Mouse (Mus musculus) cerebellum, adult 11 months (tissue): ENCODE measurements at regions not wholly inside any gene's neighbourhood (a gene's known extent, or its start where the extent isn't known, plus 50 kb on each side); places are given as distances from the start of the nearest gene placed in this dataset.
"Not testable (repeated sequence)": the region's sequence is repeated elsewhere in the genome, so short reads cannot be mapped to it uniquely, and the experiment has no call there.

ENCODE experiments used
- DNase-seq: peaks from one replicate; pipeline ENCODE4 v3.0.0; 2022

DNA sequence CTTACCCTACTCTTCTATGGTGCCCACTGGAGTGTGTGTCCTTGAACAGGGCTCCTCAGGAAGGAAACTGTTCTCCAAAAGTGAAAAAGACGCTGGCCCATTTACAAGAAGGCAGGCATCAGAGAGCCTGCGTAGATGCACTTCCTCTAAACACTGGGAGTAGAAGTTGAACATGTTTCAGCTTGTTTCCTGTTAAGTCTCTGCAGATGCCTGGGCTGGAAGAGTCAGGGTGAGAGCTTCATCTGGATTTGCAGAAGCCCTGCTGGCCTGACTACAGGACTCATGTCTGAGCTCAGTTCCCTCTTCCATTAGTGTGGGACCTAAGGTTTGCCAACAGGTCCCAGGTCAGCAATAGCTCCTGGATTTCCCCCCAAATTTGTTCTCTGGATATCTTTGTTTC is 54.7 kb upstream of the Nlrp1b start:
- DNase-seq = no peak

DNA sequence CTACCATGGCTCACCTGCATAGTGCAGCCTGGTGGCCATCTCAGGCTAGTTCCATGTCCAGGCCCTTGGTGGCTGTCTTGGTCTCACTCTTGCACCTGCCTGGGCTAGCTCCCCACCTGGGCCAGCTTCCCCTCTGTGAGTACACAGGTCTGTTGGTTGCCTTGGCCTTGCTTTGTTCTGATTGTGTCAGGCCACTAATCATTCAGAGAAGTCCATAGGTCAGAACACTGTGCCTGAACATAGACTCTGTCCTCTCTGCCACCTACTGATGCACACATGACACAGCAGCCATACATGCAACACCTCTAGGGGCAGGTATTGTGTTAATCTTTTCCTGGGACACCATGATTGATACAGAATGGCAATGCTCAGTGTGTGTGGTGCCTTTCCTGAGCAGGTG is 57.7 kb upstream of the Nlrp1b start:
- not testable (repeated sequence) for DNase-seq

DNA sequence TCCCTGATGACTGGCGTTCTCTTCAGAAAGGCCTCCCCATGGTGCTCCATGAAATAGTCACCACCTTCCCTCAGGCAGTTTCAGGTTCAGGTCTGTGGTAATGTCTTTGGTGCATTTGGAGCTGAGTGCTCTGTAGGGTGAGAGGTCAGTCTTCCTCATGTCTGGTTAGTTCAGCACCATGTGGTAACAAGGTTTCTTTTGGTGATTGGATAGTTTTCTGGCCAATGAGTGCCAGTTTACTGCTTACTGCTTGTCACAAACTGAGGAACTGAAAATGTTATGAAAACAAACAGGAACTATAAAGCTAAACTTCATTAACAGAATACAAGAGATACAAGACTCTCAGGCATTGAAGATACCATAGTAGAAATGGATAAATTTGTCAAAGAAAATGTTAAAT is 59.0 kb upstream of the Nlrp1b start:
- no peak for DNase-seq

DNA sequence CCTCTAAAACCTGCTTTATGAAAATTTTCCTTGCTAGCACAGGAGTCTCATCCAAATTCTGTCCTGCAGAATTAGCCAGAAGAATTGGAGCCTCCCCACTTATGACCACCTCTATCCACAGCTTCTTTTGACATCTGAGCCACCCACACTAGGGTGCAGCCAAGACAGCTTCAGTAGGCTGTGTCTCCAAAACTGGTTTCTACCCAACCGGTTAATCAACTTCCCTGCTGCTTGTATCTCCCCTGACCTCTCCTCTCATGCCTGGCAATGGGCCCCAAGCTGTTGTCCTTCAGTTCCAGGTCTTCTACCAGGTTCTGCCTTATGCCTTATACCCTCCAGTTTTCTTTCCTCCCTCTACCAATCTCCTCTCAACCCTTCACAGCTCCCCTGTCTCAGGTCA is 68.9 kb upstream of the Nlrp1b start:
- DNase-seq = no peak

DNA sequence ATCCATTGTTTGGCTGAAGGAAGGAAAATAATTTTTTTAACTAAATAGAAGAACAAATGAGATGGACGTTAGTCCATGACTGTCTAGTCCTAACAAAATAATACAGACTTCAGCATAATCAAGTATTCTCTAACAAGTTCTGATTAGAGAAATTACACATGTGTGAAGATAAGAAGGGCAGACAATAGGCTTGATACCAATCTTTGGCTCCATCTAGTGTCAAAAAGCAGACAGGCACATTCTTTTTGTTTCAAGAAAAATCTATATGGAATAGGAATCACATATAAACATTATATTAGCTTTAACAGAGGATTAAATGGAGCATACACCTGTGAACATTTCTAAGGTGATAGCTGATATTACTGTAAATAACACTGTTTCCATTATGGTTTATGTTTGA is 92.9 kb upstream of the Nlrp1b start:
- DNase-seq = no peak

DNA sequence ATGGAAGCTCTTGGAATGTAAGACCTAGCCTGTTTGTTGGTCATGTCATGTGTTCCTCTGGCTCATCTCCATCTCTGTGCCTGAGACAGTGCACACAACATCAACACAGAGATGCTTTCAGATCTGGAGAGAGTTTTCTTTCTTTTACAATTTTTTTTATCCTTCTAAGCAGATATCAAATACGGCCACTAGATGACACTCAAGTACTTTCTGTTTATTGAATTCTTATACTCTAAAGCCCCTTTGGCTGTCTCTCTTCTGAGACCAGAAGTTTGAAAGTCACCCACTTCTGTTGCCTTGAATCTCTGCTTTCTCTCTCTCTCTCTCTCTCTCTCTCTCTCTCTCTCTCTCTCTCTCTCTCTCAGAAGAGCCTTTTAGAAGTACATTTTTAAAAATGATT is 106.9 kb upstream of the Nlrp1b start:
- DNase-seq = no peak

DNA sequence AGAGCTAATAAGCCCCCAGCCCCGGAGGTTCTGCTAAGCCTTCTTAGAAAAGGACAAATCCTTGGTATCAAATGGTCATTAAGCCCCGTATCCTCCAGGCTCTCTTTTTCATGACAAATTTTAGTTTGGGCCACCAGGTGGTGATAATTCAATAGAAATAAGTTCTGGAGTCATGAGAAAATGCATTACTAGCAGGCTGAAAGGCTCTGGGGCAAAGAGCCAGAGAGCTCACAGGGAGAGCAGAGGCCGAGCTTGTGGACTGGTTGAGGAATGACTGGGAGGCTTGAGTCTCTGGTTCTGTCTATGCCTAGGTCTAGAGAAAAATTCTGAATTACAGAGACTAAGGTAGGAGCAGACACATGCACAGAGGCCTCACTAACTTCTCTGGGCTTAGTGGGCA is 115.5 kb upstream of the Nlrp1b start:
- DNase-seq = peak; percentile 34

DNA sequence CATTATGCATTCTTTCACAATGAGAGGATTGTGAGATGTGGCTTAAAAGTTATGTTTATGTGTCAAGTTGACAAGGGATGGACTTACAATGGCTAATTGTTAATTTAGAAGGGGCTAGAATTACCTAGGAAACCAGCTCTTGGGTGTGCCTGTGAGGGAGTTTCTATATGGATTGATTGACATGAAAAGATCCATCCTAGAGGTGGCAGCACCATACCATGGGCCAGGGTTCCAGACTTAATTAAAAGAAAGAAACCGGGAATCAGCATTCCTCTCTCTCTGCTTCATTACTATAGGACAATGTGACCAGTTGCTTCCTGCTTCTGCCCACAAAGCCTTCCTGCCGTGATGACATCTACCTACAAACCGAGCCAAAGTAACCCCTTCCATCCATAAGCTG is 126.6 kb upstream of the Nlrp1b start:
- no peak for DNase-seq

DNA sequence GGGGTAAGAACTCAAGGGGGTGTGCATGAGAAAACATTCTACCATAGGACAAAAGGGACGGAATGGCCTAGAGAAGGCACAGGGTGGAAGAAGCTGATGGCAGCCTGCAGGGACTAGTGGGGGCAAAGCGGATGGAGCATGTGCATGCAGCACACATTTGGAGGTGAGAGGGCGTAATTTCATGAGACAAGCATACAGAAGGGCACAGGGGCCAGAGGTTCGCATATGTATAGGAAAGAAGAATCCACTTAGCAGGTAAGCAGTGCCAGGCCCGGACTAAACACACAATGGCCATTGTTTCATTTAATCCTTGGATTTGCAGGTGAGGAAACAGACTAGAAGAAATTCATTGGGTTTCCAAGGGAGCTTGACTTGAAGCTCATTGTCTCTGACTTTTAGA is 130.3 kb upstream of the Nlrp1b start:
- no peak for DNase-seq

DNA sequence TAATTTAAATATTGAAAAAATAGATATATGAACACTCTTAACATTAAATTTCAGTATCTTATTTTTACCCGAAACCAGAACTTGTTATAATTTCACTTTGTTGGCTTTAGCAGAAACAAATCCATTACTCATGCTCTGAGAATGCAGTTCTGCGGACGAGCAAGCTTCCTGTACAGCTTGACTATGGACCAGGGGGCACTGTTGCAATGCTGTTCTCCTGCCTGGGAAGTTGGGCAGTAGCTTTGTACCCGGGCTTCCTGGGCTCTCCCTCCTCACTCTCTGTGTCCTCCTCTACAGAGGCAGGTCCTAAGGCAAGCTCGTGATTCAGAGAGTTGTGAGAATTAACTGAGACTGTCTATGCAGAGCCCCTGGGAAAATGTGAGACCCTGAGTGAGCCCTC is 141.3 kb upstream of the Nlrp1b start:
- DNase-seq = no peak

DNA sequence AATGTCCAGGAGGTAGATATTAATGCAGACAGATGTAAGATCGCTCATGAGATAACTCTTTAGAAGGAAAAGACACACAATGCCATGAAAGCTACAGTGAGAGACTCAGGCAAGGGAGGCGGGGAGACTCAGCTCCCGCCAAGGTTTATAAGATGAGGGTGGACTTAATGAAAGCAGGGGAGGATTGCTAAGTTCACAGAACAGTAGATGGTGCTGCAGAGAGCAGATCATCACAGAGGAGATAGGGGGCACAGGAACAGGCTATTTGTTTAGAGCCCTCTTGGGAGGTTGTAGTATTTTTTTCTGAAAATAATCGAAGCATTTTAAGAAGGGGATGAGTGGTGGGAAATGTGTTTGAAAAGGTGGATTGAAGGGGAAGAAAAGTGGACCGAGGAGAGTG is 144.6 kb upstream of the Nlrp1b start:
- no peak for DNase-seq

DNA sequence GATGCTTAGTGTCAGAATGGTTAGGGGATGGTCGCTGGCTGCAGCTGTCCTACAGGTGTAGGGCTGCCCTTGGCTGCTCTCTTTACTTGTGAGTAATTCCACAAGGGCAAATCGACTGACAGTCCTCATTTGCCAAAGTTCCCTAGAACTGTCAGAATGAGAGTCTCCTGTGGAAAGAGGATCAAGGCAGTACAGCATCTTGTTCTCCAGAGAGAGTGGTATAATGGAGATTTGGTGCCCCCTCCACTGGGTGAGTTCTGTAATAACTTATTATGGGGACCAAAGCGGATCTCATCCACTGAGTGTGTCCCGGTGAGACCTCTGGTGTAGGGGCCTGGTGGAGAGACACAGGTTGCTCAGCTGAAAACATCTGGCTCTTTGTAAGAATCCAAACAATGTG is 157.9 kb upstream of the Nlrp1b start:
- DNase-seq = no peak

DNA sequence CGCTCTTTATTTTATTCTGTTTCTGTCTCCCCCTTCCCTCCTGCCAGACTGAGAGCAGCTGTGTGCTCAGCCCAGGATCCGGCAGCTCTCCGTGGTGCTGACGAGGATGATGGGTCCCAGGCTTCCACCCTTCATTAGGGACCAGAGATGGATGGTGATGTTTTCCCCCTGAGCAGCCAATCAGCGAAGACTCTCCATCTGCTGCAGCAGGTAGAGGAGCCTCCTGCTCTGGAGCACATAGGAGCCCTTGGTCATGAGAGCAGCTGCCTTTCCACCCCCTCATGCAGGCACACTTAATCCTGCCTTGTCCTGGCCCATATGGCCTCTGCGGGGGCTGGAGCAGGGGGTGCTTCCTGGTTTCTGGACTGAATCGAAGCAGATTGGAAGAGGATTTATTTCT is 159.1 kb upstream of the Nlrp1b start:
- DNase-seq = peak; percentile 35

DNA sequence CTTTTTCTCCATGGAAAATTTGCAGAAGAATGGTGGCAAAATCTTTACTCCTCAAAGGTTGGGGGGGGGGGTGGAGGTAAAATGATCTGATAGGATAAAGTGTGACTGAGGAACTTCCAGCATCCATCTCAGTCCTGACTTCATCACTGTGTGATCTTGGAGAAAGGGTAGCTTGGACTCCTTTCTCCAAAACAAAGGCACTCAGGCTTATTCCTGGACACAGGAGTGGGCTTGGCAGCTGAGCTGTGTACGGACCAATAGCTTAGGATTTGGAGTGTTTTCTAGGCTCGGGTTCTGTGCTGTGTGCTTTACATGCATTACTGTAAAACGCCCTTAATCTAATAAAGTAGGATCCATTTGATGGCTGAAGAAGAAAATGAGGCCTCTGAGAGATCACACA is 159.6 kb upstream of the Nlrp1b start:
- DNase-seq = no peak

DNA sequence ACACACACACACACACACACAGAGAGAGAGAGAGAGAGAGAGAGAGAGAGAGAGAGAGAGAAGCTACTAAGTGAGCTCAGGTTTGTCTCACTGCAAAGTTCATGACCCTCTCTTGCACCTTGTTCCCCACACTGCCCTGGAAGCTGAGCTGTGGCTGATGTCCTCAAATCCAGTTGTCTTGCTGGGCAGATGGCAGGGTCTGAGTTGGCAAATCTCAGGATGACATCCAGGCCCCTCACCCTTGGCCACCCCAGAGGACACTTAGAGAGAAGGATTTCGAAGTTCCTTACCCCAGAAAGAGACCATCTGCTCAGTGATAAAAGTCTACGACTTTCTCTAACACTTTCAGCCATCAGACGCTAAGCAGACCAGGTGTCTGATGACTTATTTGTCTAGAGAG is 160.1 kb upstream of the Nlrp1b start:
- DNase-seq = no peak

DNA sequence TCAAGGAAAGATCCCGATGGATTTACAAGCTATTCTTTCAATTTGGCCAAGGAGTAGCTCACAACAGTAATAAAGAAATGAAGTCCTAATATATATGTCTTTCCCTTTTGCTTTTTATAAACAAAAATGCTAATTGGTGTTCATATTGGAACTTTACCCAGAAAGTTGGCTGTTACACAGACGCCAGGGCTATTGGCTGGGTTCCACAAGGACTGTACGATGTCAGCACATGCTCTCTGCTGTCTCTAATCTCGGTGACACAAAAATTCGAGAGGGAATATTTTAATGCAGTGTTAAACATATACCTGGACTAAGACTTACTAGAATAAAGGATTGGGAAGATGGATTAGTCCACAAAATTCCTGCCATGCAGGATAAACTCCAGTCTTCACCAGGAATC is 162.9 kb upstream of the Nlrp1b start:
- DNase-seq = no peak

DNA sequence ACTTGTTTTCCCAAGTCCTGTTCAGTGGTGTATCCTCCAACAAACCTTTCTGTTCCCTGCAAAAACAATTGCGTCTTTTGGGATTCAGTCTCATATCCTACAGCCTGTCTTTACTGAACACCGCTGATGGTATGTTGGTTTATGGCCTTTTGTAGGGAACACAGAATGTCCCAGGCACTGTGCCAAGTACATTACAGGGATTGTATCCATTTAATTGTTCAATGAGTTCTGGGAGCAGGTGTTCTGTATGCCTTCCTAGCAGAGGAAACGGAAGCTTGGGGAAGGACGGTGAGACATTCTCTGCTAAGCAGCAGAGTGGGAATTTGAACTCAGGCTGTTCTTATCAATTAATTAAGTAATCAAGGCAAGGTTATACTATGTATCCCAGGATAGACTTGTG is 164.5 kb upstream of the Nlrp1b start:
- DNase-seq = no peak

DNA sequence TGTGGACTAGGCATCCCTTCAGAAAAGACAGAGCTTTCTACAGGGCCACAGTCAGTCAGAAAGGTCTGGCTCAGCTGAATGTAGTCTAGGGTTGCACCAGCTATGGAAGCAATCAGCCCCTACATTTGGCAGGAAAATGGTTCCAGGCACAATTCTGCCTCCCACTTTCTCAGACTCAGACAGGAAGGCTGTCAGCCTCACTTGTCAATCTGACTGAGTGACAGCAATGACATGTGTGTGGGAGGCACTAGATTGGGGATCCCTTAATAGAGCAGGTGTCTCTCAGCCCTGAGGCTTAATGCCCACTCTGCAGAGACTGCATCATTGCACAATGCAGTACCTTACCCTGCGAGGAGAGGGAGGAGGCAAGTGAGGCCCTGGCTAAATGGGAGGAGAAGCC is 165.1 kb upstream of the Nlrp1b start:
- no peak for DNase-seq

DNA sequence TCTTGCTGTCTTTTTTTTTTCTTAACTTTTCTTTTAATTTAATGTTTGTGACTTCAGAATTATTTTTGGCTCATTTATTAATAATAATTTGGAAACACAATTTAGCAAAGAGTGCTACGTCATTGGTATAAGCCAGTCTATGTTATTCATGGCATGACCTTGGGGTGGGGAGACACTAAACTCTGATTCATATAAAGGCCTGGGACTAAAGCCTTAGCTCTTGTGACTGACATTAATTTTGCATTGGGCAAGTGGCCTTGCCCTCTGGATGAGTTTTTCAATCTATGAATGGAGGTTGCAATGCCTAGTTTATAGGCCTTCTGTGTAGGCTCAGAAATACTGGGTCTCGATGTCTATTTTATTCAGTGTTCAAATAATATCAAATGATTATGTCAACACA is 169.8 kb upstream of the Nlrp1b start:
- no peak for DNase-seq

DNA sequence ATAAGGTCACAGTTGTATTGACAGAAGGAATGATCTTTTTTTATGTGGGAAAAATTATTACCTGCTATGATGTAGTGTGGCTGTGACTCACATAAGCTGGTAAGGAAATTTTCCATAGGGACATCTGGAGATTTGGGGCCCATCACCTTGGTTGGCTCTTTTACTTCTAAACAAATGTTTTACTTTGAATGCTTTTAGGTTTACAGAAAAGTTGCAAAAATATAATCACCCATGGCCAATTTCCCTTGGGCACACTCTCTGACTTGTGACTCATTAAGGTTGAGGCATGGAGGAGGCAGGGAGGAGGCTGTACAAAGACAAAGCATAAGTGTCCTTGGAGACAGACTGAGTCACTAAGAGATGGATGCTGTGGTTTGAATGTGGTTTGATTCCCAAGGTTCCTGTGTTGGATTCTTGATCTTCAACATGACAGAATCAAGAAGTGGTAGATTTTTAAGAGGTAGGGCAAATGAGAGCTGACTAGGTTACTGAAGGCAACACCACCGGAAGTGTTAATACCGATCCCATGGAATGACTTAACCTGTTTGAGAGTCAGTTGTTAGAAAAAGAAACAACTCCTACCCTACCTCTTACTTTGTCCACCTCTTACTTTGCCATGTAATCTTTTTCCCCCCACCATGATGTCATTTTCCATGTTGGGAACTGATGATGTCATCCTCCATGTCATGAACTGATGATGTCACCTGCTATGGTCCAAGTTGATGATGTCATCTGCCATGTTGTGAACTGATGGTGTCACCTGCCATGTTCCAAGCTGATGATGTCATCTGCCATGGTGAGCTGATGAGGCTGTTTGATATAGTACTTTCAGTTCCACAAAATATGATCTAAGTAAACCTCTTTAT is 171.1 kb upstream of the Nlrp1b start:
- DNase-seq = no peak

DNA sequence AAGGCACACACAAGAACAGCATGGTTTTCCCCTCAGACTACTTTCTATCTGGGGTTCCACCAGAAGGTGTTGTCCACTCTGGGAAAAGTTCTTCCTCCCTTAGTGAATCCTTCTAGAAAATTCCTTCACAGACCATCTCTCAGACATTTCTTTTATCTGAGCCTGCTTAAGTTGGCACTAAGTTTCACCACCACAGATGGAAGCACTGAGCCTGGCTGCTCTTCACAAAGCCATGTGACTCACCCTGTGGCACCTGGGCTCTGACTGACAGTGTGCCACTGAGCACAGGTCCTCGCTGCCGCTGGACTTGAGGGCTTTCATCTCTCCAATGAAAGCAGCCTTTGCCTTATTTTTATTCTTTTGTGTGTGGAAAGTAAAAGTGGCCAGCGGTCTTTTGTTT is 173.8 kb upstream of the Nlrp1b start:
- DNase-seq = no peak

DNA sequence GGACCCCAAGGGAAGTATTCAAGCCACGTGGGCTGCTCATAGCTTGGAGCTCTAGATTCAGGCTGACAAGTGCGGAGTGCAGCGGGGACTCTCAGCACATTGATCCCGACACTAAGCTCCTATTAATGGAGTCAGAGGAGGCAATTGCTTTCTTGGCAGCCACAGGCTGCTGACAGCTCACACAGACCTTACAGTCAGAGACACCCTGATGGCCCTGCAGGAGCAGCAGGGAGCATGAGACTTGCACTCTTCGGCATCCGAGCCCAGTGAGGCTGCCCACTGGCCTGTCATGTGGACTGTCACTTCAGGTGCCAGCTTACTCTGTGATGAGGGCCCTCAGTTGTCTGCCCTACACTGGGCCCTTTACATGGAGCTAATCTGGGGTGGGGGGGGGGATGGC is 176.5 kb upstream of the Nlrp1b start:
- no peak for DNase-seq

DNA sequence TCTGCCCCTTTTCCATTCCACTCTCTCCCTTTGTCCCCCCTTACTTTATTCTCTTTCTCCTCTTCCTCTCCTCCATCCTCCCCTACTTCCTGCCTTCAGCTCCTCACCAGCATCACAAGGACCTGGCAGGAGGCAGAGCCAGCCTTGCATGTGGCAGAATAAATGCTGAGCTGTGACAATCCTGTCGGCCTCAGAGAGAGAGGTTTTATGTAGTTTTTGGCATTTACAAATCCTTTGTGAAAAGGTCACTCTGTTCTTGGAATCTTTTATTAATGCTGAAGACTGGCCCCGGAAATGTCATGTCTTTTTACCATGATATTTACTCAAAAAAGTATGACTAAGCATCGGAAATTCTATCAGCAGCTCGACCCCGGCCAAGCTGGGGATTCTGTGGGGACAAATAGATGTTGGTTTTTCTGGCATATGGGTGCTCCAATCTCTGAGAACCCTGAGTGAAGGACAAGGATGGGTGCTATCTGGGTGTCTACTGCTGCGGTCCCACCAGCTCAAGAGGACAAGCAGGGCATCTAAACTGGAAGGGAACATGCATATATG is 178.8 kb upstream of the Nlrp1b start:
- no peak for DNase-seq

DNA sequence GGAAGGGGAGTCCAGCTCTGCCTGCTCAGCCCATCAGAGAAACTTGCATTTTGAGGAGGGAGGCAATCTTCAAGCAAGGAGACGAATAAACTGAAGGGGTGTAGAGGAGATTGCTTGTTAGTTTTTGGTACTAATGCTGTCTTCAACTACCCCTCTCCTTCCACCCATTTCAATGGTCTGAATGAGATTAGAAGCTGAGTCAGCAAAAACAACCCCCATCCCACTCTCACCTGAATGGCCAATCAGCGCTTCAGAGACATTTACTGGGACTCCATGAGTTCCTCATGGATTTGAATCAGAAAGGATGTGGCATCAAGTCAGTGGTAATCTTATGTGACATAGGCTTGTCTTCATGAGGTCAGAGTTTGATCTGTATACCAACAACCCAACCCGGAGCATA is 180.0 kb upstream of the Nlrp1b start:
- no peak for DNase-seq

DNA sequence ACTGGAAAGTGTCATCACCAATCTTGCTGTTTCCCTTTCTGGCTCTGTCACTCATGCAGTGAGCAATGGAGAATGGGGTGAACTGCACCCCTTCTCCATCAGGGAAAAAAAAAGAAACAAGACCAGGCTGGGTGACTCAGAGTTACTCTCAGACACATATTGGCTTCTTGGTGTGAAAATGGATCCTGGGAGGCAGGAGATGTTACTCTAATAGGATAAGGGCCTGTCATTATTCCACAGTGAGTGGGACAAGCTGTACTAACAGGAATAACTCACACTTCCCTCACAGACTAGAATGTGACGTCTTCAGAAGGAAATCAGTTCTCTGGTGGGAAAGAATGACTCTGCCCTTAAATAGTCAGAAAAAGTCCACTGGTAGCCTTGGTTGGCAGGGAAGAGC is 181.4 kb upstream of the Nlrp1b start:
- DNase-seq = no peak
